24 mouse cellular contexts compared by ENCODE assay signal in the genomic region with DNA sequence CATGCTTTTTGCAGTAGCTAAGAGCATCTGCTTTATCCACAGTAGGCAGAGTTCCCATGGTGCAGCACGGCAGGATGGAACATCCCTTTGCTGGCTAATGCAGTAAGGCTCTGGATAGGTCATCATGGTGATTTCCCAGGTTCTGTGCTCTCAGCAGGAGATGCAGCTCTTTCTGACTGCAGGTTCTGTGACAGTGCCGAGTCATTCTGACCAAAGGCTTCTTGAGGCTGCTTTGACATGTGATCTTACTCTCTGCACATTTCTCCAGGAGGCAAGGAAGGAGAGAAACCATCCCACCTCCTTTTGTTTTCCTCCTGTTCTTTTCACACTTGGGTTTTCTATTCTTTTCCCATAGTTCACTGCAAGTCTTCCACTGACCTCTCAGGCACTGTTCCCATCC. TPM values are rescaled to one million over a fixed set of nuclear protein-coding genes. Genes with fewer than 3 reads are reported as not detected.
"Had no signal": no experiment of that assay in that cellular context is flagged by ENCODE, and none has a peak within 500 bp of the region (broad histone marks: within the 10 kb centered on the region; RNA-seq: fewer than 3 reads in every experiment).

No protein-coding gene starts in this region.

- H3K4me2 ChIP-seq: liver, embryonic 13.5 days; lung, embryonic 14.5 days; midbrain, embryonic 11.5 days; neural tube, embryonic 12.5 days; neural tube, embryonic 15.5 days had no signal

- H3K9me3 ChIP-seq: liver, embryonic 13.5 days; neural tube, embryonic 12.5 days; neural tube, embryonic 15.5 days had no signal

- DNase-seq: kidney, adult 9 months; kidney, postnatal 14 days; kidney, postnatal 4 days; liver, embryonic 13.5 days; lung, embryonic 14.5 days; midbrain, embryonic 14.5 days; right cerebral cortex, adult 18-20 months; right cerebral cortex, postnatal 14 days; right cerebral cortex, postnatal 4 days; thymus, adult 2 months; thymus, postnatal 14 days had no signal

- H3K27ac ChIP-seq: liver, embryonic 13.5 days; macrophage; neural tube, embryonic 12.5 days; neural tube, embryonic 15.5 days; stomach, postnatal 0 days had no signal

- H3K9ac ChIP-seq: liver, embryonic 13.5 days; lung, embryonic 14.5 days; neural tube, embryonic 12.5 days; neural tube, embryonic 15.5 days had no signal

- ATAC-seq: lung, postnatal 0 days had no signal

- H3K4me3 ChIP-seq: liver, embryonic 13.5 days; neural tube, embryonic 12.5 days; neural tube, embryonic 15.5 days had no signal

- H3K27me3 ChIP-seq: liver, embryonic 13.5 days; neural tube, embryonic 12.5 days; neural tube, embryonic 15.5 days had no signal

- H3K4me1 ChIP-seq: liver, embryonic 13.5 days; neural tube, embryonic 12.5 days; neural tube, embryonic 15.5 days had no signal

RNA-seq across cellular contexts. Expression of a gene that starts 13.1 kb away (rescaled TPM):
- total RNA-seq: layer of hippocampus, adult 18-20 months; left cerebral cortex, postnatal 25 days; liver, adult 2 months; megakaryocyte-erythroid progenitor cell, adult 5-6 weeks had no signal
- polyA plus RNA-seq: kidney, embryonic 16.5 days; liver, adult 2 months; liver, embryonic 13.5 days; liver, embryonic 16.5 days; lung, embryonic 14.5 days; lung, postnatal 0 days; macrophage; stomach, postnatal 0 days; thymus, adult 2 months had no signal

RNA-seq across cellular contexts. Expression of a gene that starts 25.9 kb away (rescaled TPM):
- total RNA-seq: megakaryocyte-erythroid progenitor cell, adult 5-6 weeks had no signal
- polyA plus RNA-seq: liver, adult 2 months; liver, embryonic 13.5 days; liver, embryonic 16.5 days; lung, embryonic 14.5 days; macrophage; stomach, embryonic 14.5 days; stomach, postnatal 0 days; thymus, adult 2 months had no signal
